Mouse (Mus musculus) spleen, postnatal 10 days (tissue): Measurements from ENCODE around the gene Lce6a.

Experiments used
- DNase-seq, 2 experiments: peaks; one replicate each; pipeline ENCODE4 v3.0.0; 2021 to 2022; ENCODE audit warnings: low spot score in 2 of 2

Lce6a gene

GRCm38 (mm10) chr3:92621560-92621959, at the start of gene Lce6a:
Gene Lce6a, minus strand, starts transcription at chr3:92621660.
- DNase-seq: no peak

GRCm38 (mm10) chr3:92670215-92670614, 48.8 kb upstream of the Lce6a start, which contains the start of gene Lce1a2:
Gene Lce1a2, minus strand, starts transcription at chr3:92670315.
- no peak for DNase-seq

GRCm38 (mm10) chr3:92656826-92657225, 35.4 kb upstream of the Lce6a start, which contains the start of gene Lce1b:
Gene Lce1b, minus strand, starts transcription at chr3:92656926.
- no peak for DNase-seq

- no peak for DNase-seq
These were observed 26.7 kb upstream of the Lce6a start, which contains the start of gene Lce1a1 for GRCm38 (mm10) chr3:92648207-92648606. Gene Lce1a1, minus strand, starts transcription at chr3:92648307.

GRCm38 (mm10) chr3:92639854-92640253, 18.4 kb upstream of the Lce6a start:
- no peak for DNase-seq

- no peak for DNase-seq
These were observed 17.2 kb upstream of the Lce6a start for GRCm38 (mm10) chr3:92638653-92638991.

- DNase-seq: no peak
These were observed 16.5 kb upstream of the Lce6a start for GRCm38 (mm10) chr3:92637745-92638652.

- no peak for DNase-seq
These were observed 11.7 kb downstream of the Lce6a start for GRCm38 (mm10) chr3:92609804-92610203.

- no peak for DNase-seq
These were observed 14.1 kb downstream of the Lce6a start, which contains the start of gene 2210017I01Rik for GRCm38 (mm10) chr3:92607392-92607791. Gene 2210017I01Rik, minus strand, starts transcription at chr3:92607492.

- no peak for DNase-seq
These were observed 19.3 kb downstream of the Lce6a start for GRCm38 (mm10) chr3:92602169-92602568.

GRCm38 (mm10) chr3:92600456-92600855, 21.0 kb downstream of the Lce6a start:
- no peak for DNase-seq

GRCm38 (mm10) chr3:92599973-92600372, 21.5 kb downstream of the Lce6a start:
- DNase-seq: no peak

GRCm38 (mm10) chr3:92598429-92598828, 23.0 kb downstream of the Lce6a start:
- DNase-seq: no peak

- no peak for DNase-seq
These were observed 32.6 kb downstream of the Lce6a start, which contains the start of gene Smcp for GRCm38 (mm10) chr3:92588858-92589257. Gene Smcp, minus strand, starts transcription at chr3:92588997.

GRCm38 (mm10) chr3:92587190-92587589, 34.3 kb downstream of the Lce6a start:
- no peak for DNase-seq

- DNase-seq: no peak
These were observed 36.4 kb downstream of the Lce6a start for GRCm38 (mm10) chr3:92585055-92585454.

GRCm38 (mm10) chr3:92583164-92583826, 38.2 kb downstream of the Lce6a start:
- DNase-seq: no peak

GRCm38 (mm10) chr3:92579508-92579907, 42.0 kb downstream of the Lce6a start:
- DNase-seq: no peak

GRCm38 (mm10) chr3:92578652-92579413, 42.6 kb downstream of the Lce6a start:
- DNase-seq: no peak

- DNase-seq: no peak
These were observed 47.9 kb downstream of the Lce6a start, which contains the start of gene Ivl for GRCm38 (mm10) chr3:92573449-92574041. Gene Ivl, minus strand, starts transcription at chr3:92573735.

GRCm38 (mm10) chr3:92572514-92573155, 48.8 kb downstream of the Lce6a start:
- no peak for DNase-seq
